Mouse (Mus musculus) forebrain, embryonic 12.5 days (tissue): Measurements from ENCODE around the gene Mgmt. TPM values are rescaled to one million over a fixed set of nuclear protein-coding genes. Genes with fewer than 3 reads are reported as not detected.
A peak's percentile ranks its signal among the peaks of the same experiment; 100 is the strongest.

Experiments used
- ATAC-seq: fragments of 200-750 bp; cut with Nextera tagmentation; 2 replicates; pipeline ENCODE4 v1.8.0; 2017; ENCODE audit warnings: moderate TSS enrichment; ENCODE audit not compliant: low FRiP score
- H3K27ac ChIP-seq: fragments of 300-500 bp; sonication (generic); 2 replicates; pipeline ENCODE4 v1.5.1; 2016; ENCODE audit warnings: mild to moderate bottlenecking
- H3K27me3 ChIP-seq: fragments of 300-500 bp; sonication (generic); 2 replicates; pipeline ENCODE4 v1.6.1; 2016; ENCODE audit warnings: mild to moderate bottlenecking
- H3K36me3 ChIP-seq: fragments of 300-500 bp; sonication (generic); replicated peaks from 2 replicates; pipeline ENCODE4 v1.6.1; 2016; ENCODE audit warnings: mild to moderate bottlenecking
- H3K4me1 ChIP-seq: fragments of 300-500 bp; sonication (generic); 2 replicates; pipeline ENCODE4 v1.6.1; 2016
- H3K4me2 ChIP-seq: fragments of 300-500 bp; sonication (generic); 2 replicates; pipeline ENCODE4 v1.6.1; 2016; ENCODE audit warnings: mild to moderate bottlenecking, moderate library complexity
- H3K4me3 ChIP-seq: fragments of 300-500 bp; sonication (generic); replicated peaks from 2 replicates; pipeline ENCODE4 v1.5.1; 2016; ENCODE audit warnings: mild to moderate bottlenecking
- H3K9ac ChIP-seq: fragments of 300-500 bp; sonication (generic); 2 replicates; pipeline ENCODE4 v1.6.1; 2016; ENCODE audit warnings: mild to moderate bottlenecking
- H3K9me3 ChIP-seq: fragments of 300-500 bp; sonication (generic); 2 replicates; pipeline ENCODE4 v1.6.1; 2016
- WGBS: fragments of 180-500 bp; shearing (Covaris S2); methylation state at CpG from one replicate; pipeline ENCODE4 v1.1.7; 2016; 5-methylcytosine and 5-hydroxymethylcytosine counted together
- polyA plus RNA-seq: library from polyadenylated mRNA; unstranded; fragments of >200 nt; fragmentation: Nextera tagmentation; extraction: Ambion mirVana; gene quantifications from 2 replicates; pipeline ENCODE4 v1.2.1, GENCODE M21; 2016

The Mgmt gene
- polyA plus RNA-seq, 1 experiment from 2014 or later = 2.2 TPM

GRCm38 (mm10) chr7:137095702-137096101 lies 201.3 kb downstream of the Mgmt start:
- H3K4me2 ChIP-seq = no peak overlapping the region
- H3K9me3 ChIP-seq = no peaks in the 10 kb centered on the region
- 89% methylated on average over 1 of the region's 1 CpGs for WGBS
- ATAC-seq = no peak
- H3K9ac ChIP-seq = no peak overlapping the region
- 0 out of 2 replicates have a peak, but pooled peaks cover 8% of the 10 kb centered on the region for H3K27me3 ChIP-seq
- no peaks in the 10 kb centered on the region for H3K36me3 ChIP-seq
- no peak overlapping the region for H3K27ac ChIP-seq
- no peak overlapping the region for H3K4me3 ChIP-seq
- H3K4me1 ChIP-seq = peaks cover 5% of the 10 kb centered on the region; the same call in 1 of the 2 replicates

GRCm38 (mm10) chr7:137099766-137100165 lies 205.4 kb downstream of the Mgmt start:
- Histone ChIP-seq H3K36me3 (no peaks in the 10 kb centered on the region), H3K27me3 (0 out of 2 replicates have a peak, but pooled peaks cover 8% of the 10 kb centered on the region), H3K4me1 (peaks cover 13% of the 10 kb centered on the region), H3K9ac (no peak overlapping the region), H3K4me2 (no peak overlapping the region), H3K4me3 (no peak overlapping the region), H3K9me3 (no peaks in the 10 kb centered on the region), H3K27ac (no peak overlapping the region)
- no peak for ATAC-seq
- WGBS = 79% methylated on average over 3 of the region's 3 CpGs

- peaks cover 13% of the 10 kb centered on the region for H3K4me1 ChIP-seq
- H3K4me3 ChIP-seq = no peak overlapping the region
- WGBS = 44% methylated on average over 10 of the region's 10 CpGs
- ATAC-seq = peak; percentile 46; the same call in 1 of the 2 replicates
- 0 out of 2 replicates have a peak, but pooled peaks cover 8% of the 10 kb centered on the region for H3K27me3 ChIP-seq
- H3K9me3 ChIP-seq = no peaks in the 10 kb centered on the region
- no peak overlapping the region for H3K9ac ChIP-seq
- no peak overlapping the region for H3K27ac ChIP-seq
- no peak overlapping the region for H3K4me2 ChIP-seq
- H3K36me3 ChIP-seq = no peaks in the 10 kb centered on the region
Measured at GRCm38 (mm10) chr7:137102606-137103195, 208.3 kb downstream of the Mgmt start.

- WGBS = 95% methylated on average over 4 of the region's 4 CpGs
- Histone ChIP-seq H3K27ac (no peak overlapping the region), H3K9me3 (peaks cover 16% of the 10 kb centered on the region), H3K36me3 (no peaks in the 10 kb centered on the region), H3K4me1 (no peaks in the 10 kb centered on the region), H3K27me3 (peaks cover 2% of the 10 kb centered on the region; the same call in 1 of the 2 replicates), H3K9ac (no peak overlapping the region), H3K4me2 (no peak overlapping the region), H3K4me3 (no peak overlapping the region)
- ATAC-seq = no peak
Measured at GRCm38 (mm10) chr7:137112101-137112500, 217.7 kb downstream of the Mgmt start.

- no peak overlapping the region for H3K27ac ChIP-seq
- H3K36me3 ChIP-seq = no peaks in the 10 kb centered on the region
- peaks cover 16% of the 10 kb centered on the region for H3K9me3 ChIP-seq
- H3K4me3 ChIP-seq = no peak overlapping the region
- ATAC-seq = no peak
- H3K4me2 ChIP-seq = no peak overlapping the region
- peaks cover 5% of the 10 kb centered on the region; the same call in 1 of the 2 replicates for H3K27me3 ChIP-seq
- peaks cover 6% of the 10 kb centered on the region for H3K4me1 ChIP-seq
- no peak overlapping the region for H3K9ac ChIP-seq
- WGBS = 92% methylated on average over 4 of the region's 4 CpGs
Measured at GRCm38 (mm10) chr7:137116246-137116645, 221.8 kb downstream of the Mgmt start.

- Histone ChIP-seq H3K4me3 (no peak overlapping the region), H3K9me3 (no peaks in the 10 kb centered on the region), H3K36me3 (no peaks in the 10 kb centered on the region), H3K27me3 (peaks cover 23% of the 10 kb centered on the region), H3K27ac (no peak overlapping the region), H3K9ac (no peak overlapping the region), H3K4me1 (peaks cover 13% of the 10 kb centered on the region), H3K4me2 (peak overlapping the region; percentile 22; the same call in 1 of the 2 replicates)
- WGBS = 60% methylated on average over 16 of the region's 16 CpGs
- peak; percentile 41; the same call in 1 of the 2 replicates for ATAC-seq
Measured at GRCm38 (mm10) chr7:137121243-137121858, 226.9 kb downstream of the Mgmt start.

GRCm38 (mm10) chr7:137128726-137129125 lies 234.3 kb downstream of the Mgmt start:
- Histone ChIP-seq H3K4me2 (no peak overlapping the region), H3K36me3 (no peaks in the 10 kb centered on the region), H3K9me3 (no peaks in the 10 kb centered on the region), H3K4me3 (no peak overlapping the region), H3K27me3 (peaks cover 14% of the 10 kb centered on the region), H3K9ac (no peak overlapping the region), H3K27ac (no peak overlapping the region), H3K4me1 (peaks cover 2% of the 10 kb centered on the region; the same call in 1 of the 2 replicates)
- ATAC-seq = no peak
- 92% methylated on average over 8 of the region's 8 CpGs for WGBS

GRCm38 (mm10) chr7:137130211-137130610 lies 235.8 kb downstream of the Mgmt start:
- Histone ChIP-seq H3K4me1 (peaks cover 2% of the 10 kb centered on the region; the same call in 1 of the 2 replicates), H3K4me3 (no peak overlapping the region), H3K9ac (no peak overlapping the region), H3K27ac (no peak overlapping the region), H3K27me3 (peaks cover 12% of the 10 kb centered on the region), H3K4me2 (no peak overlapping the region), H3K9me3 (no peaks in the 10 kb centered on the region), H3K36me3 (no peaks in the 10 kb centered on the region)
- ATAC-seq = no peak
- WGBS = 86% methylated on average over 10 of the region's 10 CpGs

- WGBS = 78% methylated on average over 5 of the region's 5 CpGs
- no peak for ATAC-seq
Measured at GRCm38 (mm10) chr7:137131957-137132356, 237.5 kb downstream of the Mgmt start.

GRCm38 (mm10) chr7:137138101-137138500 lies 243.7 kb downstream of the Mgmt start:
- Histone ChIP-seq H3K4me1 (peaks cover 6% of the 10 kb centered on the region; the same call in 1 of the 2 replicates), H3K4me2 (no peak overlapping the region), H3K9me3 (no peaks in the 10 kb centered on the region), H3K4me3 (no peak overlapping the region), H3K27me3 (no peaks in the 10 kb centered on the region), H3K27ac (no peak overlapping the region), H3K9ac (no peak overlapping the region), H3K36me3 (no peaks in the 10 kb centered on the region)
- ATAC-seq = no peak
- 77% methylated on average over 5 of the region's 5 CpGs for WGBS

More at GRCm38 (mm10) chr7:137131957-137132356, 237.5 kb downstream of the Mgmt start:
- Histone ChIP-seq H3K9ac (no peak overlapping the region), H3K27me3 (peaks cover 9% of the 10 kb centered on the region; the same call in 1 of the 2 replicates), H3K4me3 (no peak overlapping the region), H3K4me2 (no peak overlapping the region), H3K9me3 (no peaks in the 10 kb centered on the region), H3K36me3 (no peaks in the 10 kb centered on the region), H3K27ac (no peak overlapping the region), H3K4me1 (peaks cover 2% of the 10 kb centered on the region; the same call in 1 of the 2 replicates)

- Histone ChIP-seq H3K4me2 (no peak overlapping the region), H3K27me3 (no peaks in the 10 kb centered on the region), H3K4me1 (peaks cover 6% of the 10 kb centered on the region; the same call in 1 of the 2 replicates), H3K9ac (no peak overlapping the region), H3K36me3 (no peaks in the 10 kb centered on the region), H3K4me3 (no peak overlapping the region), H3K27ac (no peak overlapping the region), H3K9me3 (no peaks in the 10 kb centered on the region)
- WGBS = 76% methylated on average over 7 of the region's 7 CpGs
- ATAC-seq = no peak
Measured at GRCm38 (mm10) chr7:137140321-137140720, 245.9 kb downstream of the Mgmt start.

GRCm38 (mm10) chr7:137141386-137141785 lies 247.0 kb downstream of the Mgmt start:
- no peak overlapping the region for H3K27ac ChIP-seq
- H3K4me1 ChIP-seq = peaks cover 7% of the 10 kb centered on the region; the same call in 1 of the 2 replicates
- no peak overlapping the region for H3K4me2 ChIP-seq
- H3K27me3 ChIP-seq = no peaks in the 10 kb centered on the region
- no peak for ATAC-seq
- H3K36me3 ChIP-seq = no peaks in the 10 kb centered on the region
- 44% methylated on average over 3 of the region's 3 CpGs for WGBS
- no peaks in the 10 kb centered on the region for H3K9me3 ChIP-seq
- H3K4me3 ChIP-seq = no peak overlapping the region
- no peak overlapping the region for H3K9ac ChIP-seq
